Mouse (Mus musculus) hindbrain, embryonic 16.5 days (tissue): ENCODE results near the gene Carm1. TPM values are rescaled to one million over a fixed set of nuclear protein-coding genes. Genes with fewer than 3 reads are reported as not detected.
A peak's percentile ranks its signal among the peaks of the same experiment; 100 is the strongest.
"Not testable (repeated sequence)": the region's sequence is repeated elsewhere in the genome, so short reads cannot be mapped to it uniquely, and the experiment has no call there.

Experiments
- ATAC-seq: fragments of 200-750 bp; cut with Nextera tagmentation; 2 replicates; pipeline ENCODE4 v1.8.0; 2017; ENCODE audit warnings: moderate TSS enrichment, moderate library complexity
- H3K27ac ChIP-seq: fragments of 300-500 bp; sonication (generic); 2 replicates; pipeline ENCODE4 v1.5.1; 2014; ENCODE audit warnings: low read depth, mild to moderate bottlenecking, control low read depth, low read length, moderate library complexity
- H3K27me3 ChIP-seq: fragments of 300-500 bp; sonication (generic); replicated peaks from 2 replicates; pipeline ENCODE4 v1.6.1; 2014; ENCODE audit warnings: low read length; ENCODE audit not compliant: control insufficient read depth, insufficient read depth
- H3K36me3 ChIP-seq: fragments of 300-500 bp; sonication (generic); 2 replicates; pipeline ENCODE4 v1.6.1; 2014; ENCODE audit warnings: mild to moderate bottlenecking, low read length, moderate library complexity, mixed read lengths; ENCODE audit not compliant: control insufficient read depth, insufficient read depth
- H3K4me1 ChIP-seq: fragments of 300-500 bp; sonication (generic); 2 replicates; pipeline ENCODE4 v1.6.1; 2014; ENCODE audit warnings: low read depth, low read length; ENCODE audit not compliant: control insufficient read depth, insufficient read depth
- H3K4me2 ChIP-seq: fragments of 300-500 bp; sonication (generic); 2 replicates; pipeline ENCODE4 v1.6.1; 2014; ENCODE audit warnings: mild to moderate bottlenecking, low read length, control low read depth, moderate library complexity
- H3K4me3 ChIP-seq: fragments of 300-500 bp; sonication (generic); 2 replicates; pipeline ENCODE4 v1.5.1; 2014; ENCODE audit warnings: mild to moderate bottlenecking, low read length, control low read depth, moderate library complexity
- H3K9ac ChIP-seq: fragments of 300-500 bp; sonication (generic); 2 replicates; pipeline ENCODE4 v1.6.1; 2014; ENCODE audit warnings: low read depth, mild to moderate bottlenecking, control low read depth, low read length, moderate library complexity
- H3K9me3 ChIP-seq: fragments of 300-500 bp; sonication (generic); 2 replicates; pipeline ENCODE4 v1.6.1; 2014; ENCODE audit warnings: mild to moderate bottlenecking, low read length, moderate library complexity; ENCODE audit not compliant: control insufficient read depth
- WGBS: fragments of 180-500 bp; shearing (Covaris S2); extraction: QIAGEN DNeasy Blood & Tissue Kit; methylation state at CpG from one replicate; pipeline ENCODE4 v1.1.7; 2014; 5-methylcytosine and 5-hydroxymethylcytosine counted together
- polyA plus RNA-seq: library from polyadenylated mRNA; unstranded; fragments of >200 nt; fragmentation: Nextera tagmentation; extraction: Ambion mirVana; gene quantifications from 2 replicates; pipeline ENCODE4 v1.2.1, GENCODE M21; 2015

Gene Carm1
- polyA plus RNA-seq, 1 experiment from 2014 or later = 15.8 TPM

GRCm38 (mm10) chr9:21593122-21593721, 46.5 kb downstream of the Carm1 start:
- Histone ChIP-seq H3K4me2 (peak overlapping the region; percentile 91), H3K27ac (peak overlapping the region; percentile 79), H3K4me3 (peak overlapping the region; percentile 85), H3K4me1 (peaks cover 27% of the 10 kb centered on the region), H3K36me3 (peaks cover 14% of the 10 kb centered on the region), H3K9ac (peak overlapping the region; percentile 88), H3K9me3 (no peaks in the 10 kb centered on the region), H3K27me3 (no peaks in the 10 kb centered on the region)
- ATAC-seq = peak; percentile 66
- 2% methylated on average over 60 of the region's 69 CpGs for WGBS

- Histone ChIP-seq H3K4me3 (peak overlapping the region; percentile 85), H3K4me1 (peaks cover 27% of the 10 kb centered on the region), H3K4me2 (peak overlapping the region; percentile 91)
- not testable (repeated sequence) for H3K27ac ChIP-seq, ATAC-seq, H3K27me3 ChIP-seq, H3K9me3 ChIP-seq, H3K36me3 ChIP-seq, H3K9ac ChIP-seq
- 90% methylated on average over 8 of the region's 8 CpGs for WGBS
These were observed 47.7 kb downstream of the Carm1 start for GRCm38 (mm10) chr9:21594350-21594749.

- Histone ChIP-seq H3K27ac (no peak overlapping the region), H3K4me1 (peaks cover 27% of the 10 kb centered on the region), H3K36me3 (peaks cover 5% of the 10 kb centered on the region), H3K27me3 (no peaks in the 10 kb centered on the region), H3K4me2 (no peak overlapping the region), H3K4me3 (no peak overlapping the region), H3K9ac (no peak overlapping the region), H3K9me3 (no peaks in the 10 kb centered on the region)
- WGBS = 98% methylated on average over 2 of the region's 2 CpGs
- ATAC-seq = no peak
These were observed 48.1 kb downstream of the Carm1 start for GRCm38 (mm10) chr9:21594838-21595237.

- no peak overlapping the region for H3K4me2 ChIP-seq
- ATAC-seq = no peak
- H3K4me3 ChIP-seq = no peak overlapping the region
- no peaks in the 10 kb centered on the region for H3K9me3 ChIP-seq
- H3K9ac ChIP-seq = no peak overlapping the region
- 40% methylated on average over 2 of the region's 2 CpGs for WGBS
- peaks cover 2% of the 10 kb centered on the region; the same call in 1 of the 2 replicates for H3K36me3 ChIP-seq
- H3K4me1 ChIP-seq = peaks cover 18% of the 10 kb centered on the region
- no peaks in the 10 kb centered on the region for H3K27me3 ChIP-seq
- no peak overlapping the region for H3K27ac ChIP-seq
These were observed 51.5 kb downstream of the Carm1 start for GRCm38 (mm10) chr9:21598198-21598597.

- 85% methylated on average over 3 of the region's 3 CpGs for WGBS
- Histone ChIP-seq H3K27ac (no peak overlapping the region), H3K36me3 (peaks cover 2% of the 10 kb centered on the region; the same call in 1 of the 2 replicates), H3K4me2 (no peak overlapping the region), H3K4me1 (peaks cover 3% of the 10 kb centered on the region), H3K4me3 (no peak overlapping the region), H3K9ac (no peak overlapping the region), H3K27me3 (no peaks in the 10 kb centered on the region), H3K9me3 (no peaks in the 10 kb centered on the region)
- ATAC-seq = no peak
These were observed 53.5 kb downstream of the Carm1 start for GRCm38 (mm10) chr9:21600186-21600585.

- Histone ChIP-seq H3K4me1 (no peaks in the 10 kb centered on the region), H3K27ac (no peak overlapping the region), H3K9me3 (no peaks in the 10 kb centered on the region), H3K36me3 (peaks cover 2% of the 10 kb centered on the region; the same call in 1 of the 2 replicates), H3K27me3 (no peaks in the 10 kb centered on the region), H3K9ac (no peak overlapping the region), H3K4me3 (no peak overlapping the region), H3K4me2 (no peak overlapping the region)
- no peak for ATAC-seq
- WGBS = 86% methylated on average over 2 of the region's 2 CpGs
These were observed 54.4 kb downstream of the Carm1 start for GRCm38 (mm10) chr9:21601073-21601472.

GRCm38 (mm10) chr9:21601722-21602399, 55.2 kb downstream of the Carm1 start:
- H3K9me3 ChIP-seq = no peaks in the 10 kb centered on the region
- H3K36me3 ChIP-seq = peaks cover 2% of the 10 kb centered on the region; the same call in 1 of the 2 replicates
- H3K4me1 ChIP-seq = no peaks in the 10 kb centered on the region
- H3K4me3 ChIP-seq = no peak overlapping the region
- no peak overlapping the region for H3K9ac ChIP-seq
- ATAC-seq = peak; percentile 85
- H3K27me3 ChIP-seq = no peaks in the 10 kb centered on the region
- H3K4me2 ChIP-seq = no peak overlapping the region
- H3K27ac ChIP-seq = no peak overlapping the region
- WGBS = 51% methylated on average over 10 of the region's 10 CpGs

- no peaks in the 10 kb centered on the region for H3K9me3 ChIP-seq
- H3K9ac ChIP-seq = no peak overlapping the region
- no peaks in the 10 kb centered on the region for H3K4me1 ChIP-seq
- no peaks in the 10 kb centered on the region for H3K36me3 ChIP-seq
- WGBS = 74% methylated on average over 5 of the region's 5 CpGs
- no peaks in the 10 kb centered on the region for H3K27me3 ChIP-seq
- H3K4me2 ChIP-seq = no peak overlapping the region
- no peak for ATAC-seq
- H3K4me3 ChIP-seq = no peak overlapping the region
- H3K27ac ChIP-seq = no peak overlapping the region
These were observed 57.4 kb downstream of the Carm1 start for GRCm38 (mm10) chr9:21604119-21604518.

- Histone ChIP-seq H3K27me3 (no peaks in the 10 kb centered on the region), H3K27ac (no peak overlapping the region), H3K4me3 (no peak overlapping the region), H3K9me3 (no peaks in the 10 kb centered on the region), H3K9ac (no peak overlapping the region), H3K4me2 (no peak overlapping the region), H3K36me3 (no peaks in the 10 kb centered on the region), H3K4me1 (no peaks in the 10 kb centered on the region)
- WGBS = 76% methylated on average over 5 of the region's 5 CpGs
- ATAC-seq = no peak
These were observed 59.2 kb downstream of the Carm1 start for GRCm38 (mm10) chr9:21605865-21606264.
